In genomic region chr1:193160317-193161032, GRCm38 (mm10) we compare ENCODE assay signal across 8 mouse cellular contexts. TPM values are rescaled to one million over a fixed set of nuclear protein-coding genes. Genes with fewer than 3 reads are reported as not detected.
DNase-seq lines count a peak whose midpoint lies in the region; ATAC-seq and TF ChIP-seq lines count a peak whose summit lies in the region.

No protein-coding gene starts in this region.

- no peak for TF ChIP-seq POLR2A in liver, adult 2 months (IDR thresholded peaks at IDR 0.05; ENCODE audit: extremely low read depth, insufficient read depth, low read length)

- no peaks in the 10 kb centered on the region for H3K36me3 ChIP-seq in forebrain, embryonic 14.5 days (ENCODE audit: control insufficient read depth, insufficient read depth, low read length)
- H3K36me3 ChIP-seq in hindbrain, embryonic 12.5 days = no peaks in the 10 kb centered on the region
- peaks cover 23% of the 10 kb centered on the region for H3K36me3 ChIP-seq in liver, adult 2 months (ENCODE audit: control insufficient read depth, insufficient read depth, low read length)
- H3K36me3 ChIP-seq in midbrain, embryonic 16.5 days (ENCODE audit: control insufficient read depth, insufficient read depth, low read length) = no peaks in the 10 kb centered on the region

- no peaks in the 10 kb centered on the region for H3K9me3 ChIP-seq in forebrain, embryonic 14.5 days (replicated peaks; ENCODE audit: control insufficient read depth, low read length)
- no peaks in the 10 kb centered on the region for H3K9me3 ChIP-seq in hindbrain, embryonic 12.5 days (replicated peaks)
- no peaks in the 10 kb centered on the region for H3K9me3 ChIP-seq in midbrain, embryonic 16.5 days (replicated peaks; ENCODE audit: control insufficient read depth, low read length, poor library complexity, severe bottlenecking)

- peaks cover 21% of the 10 kb centered on the region; the same call in 1 of the 2 replicates for H3K79me2 ChIP-seq in liver, adult 2 months (ENCODE audit: control insufficient read depth, insufficient read depth, low read length)

- no peak for ATAC-seq in forebrain, embryonic 14.5 days
- ATAC-seq in hindbrain, embryonic 12.5 days (ENCODE audit: low FRiP score) = no peak
- no peak for ATAC-seq in midbrain, embryonic 16.5 days

- H3K27ac ChIP-seq in forebrain, embryonic 14.5 days (ENCODE audit: low read depth, low read length) = no peak overlapping the region
- H3K27ac ChIP-seq in hindbrain, embryonic 12.5 days = no peak overlapping the region
- H3K27ac ChIP-seq in liver, adult 2 months (replicated peaks; ENCODE audit: insufficient read depth, low read depth, low read length) = no peak overlapping the region
- no peak overlapping the region for H3K27ac ChIP-seq in midbrain, embryonic 16.5 days (ENCODE audit: low read length)

- peak overlapping the region; percentile 29 for H3K4me2 ChIP-seq in forebrain, embryonic 14.5 days (ENCODE audit: low read length)
- H3K4me2 ChIP-seq in hindbrain, embryonic 12.5 days (replicated peaks) = peak overlapping the region; percentile 32
- H3K4me2 ChIP-seq in midbrain, embryonic 16.5 days (ENCODE audit: low read length) = peak overlapping the region; percentile 36; the same call in 1 of the 2 replicates

- DNase-seq in A20 (ENCODE audit: low read depth, low spot score) (peak; percentile 77), ZHBTc4 (ENCODE audit: low read depth, low spot score) (peak; percentile 87)
- peak; percentile 23 for DNase-seq in forebrain, embryonic 14.5 days (ENCODE audit: low spot score)
- peak; percentile 50 for DNase-seq in liver, adult 2 months (ENCODE audit: extremely low read depth, low read depth, low spot score)
- DNase-seq in thymus, adult 18-20 months = peak; percentile 49 to 61
- no peak for DNase-seq in left cerebral cortex, adult 18-20 months (ENCODE audit: low spot score in 2 of 2)

- WGBS in forebrain, embryonic 14.5 days = 15% methylated on average over 18 of the region's 18 CpGs
- 16% methylated on average over 18 of the region's 18 CpGs for WGBS in hindbrain, embryonic 12.5 days
- 30% methylated on average over 18 of the region's 18 CpGs for WGBS in liver, adult 2 months
- WGBS in midbrain, embryonic 16.5 days = 17% methylated on average over 18 of the region's 18 CpGs

- no peaks in the 10 kb centered on the region for H3K27me3 ChIP-seq in forebrain, embryonic 14.5 days (replicated peaks; ENCODE audit: control insufficient read depth, insufficient read depth, low read length)
- peaks cover 11% of the 10 kb centered on the region for H3K27me3 ChIP-seq in hindbrain, embryonic 12.5 days
- no peaks in the 10 kb centered on the region for H3K27me3 ChIP-seq in liver, adult 2 months (ENCODE audit: control insufficient read depth, insufficient read depth, low read length)
- no peaks in the 10 kb centered on the region for H3K27me3 ChIP-seq in midbrain, embryonic 16.5 days (ENCODE audit: control insufficient read depth, insufficient read depth, low read depth, low read length)

- no peak overlapping the region for H3K4me3 ChIP-seq in forebrain, embryonic 14.5 days (ENCODE audit: low read depth, low read length)
- H3K4me3 ChIP-seq in hindbrain, embryonic 12.5 days = peak overlapping the region; percentile 5; the same call in 1 of the 2 replicates
- H3K4me3 ChIP-seq in liver, adult 2 months (ENCODE audit: insufficient read depth, low read depth, low read length) = peak overlapping the region; percentile 4; the same call in 1 of the 2 replicates
- no peak overlapping the region for H3K4me3 ChIP-seq in midbrain, embryonic 16.5 days (ENCODE audit: low read depth, low read length)

- H3K9ac ChIP-seq in forebrain, embryonic 14.5 days (ENCODE audit: low read length) = no peak overlapping the region
- H3K9ac ChIP-seq in hindbrain, embryonic 12.5 days = no peak overlapping the region
- no peak overlapping the region for H3K9ac ChIP-seq in liver, adult 2 months (ENCODE audit: low read depth, low read length)
- H3K9ac ChIP-seq in midbrain, embryonic 16.5 days (ENCODE audit: low read depth, low read length) = no peak overlapping the region

- H3K4me1 ChIP-seq in forebrain, embryonic 14.5 days (ENCODE audit: control insufficient read depth, insufficient read depth, low read length) = no peaks in the 10 kb centered on the region
- peaks cover 8% of the 10 kb centered on the region for H3K4me1 ChIP-seq in hindbrain, embryonic 12.5 days
- peaks cover 18% of the 10 kb centered on the region for H3K4me1 ChIP-seq in liver, adult 2 months (ENCODE audit: control insufficient read depth, insufficient read depth, low read length)
- H3K4me1 ChIP-seq in midbrain, embryonic 16.5 days (ENCODE audit: control insufficient read depth, insufficient read depth, low read length) = 0 out of 2 replicates have a peak, but pooled peaks cover 2% of the 10 kb centered on the region

- TF ChIP-seq CTCF in liver, adult 2 months (IDR thresholded peaks at IDR 0.05; ENCODE audit: low read depth, low read length) = no peak

RNA-seq across cellular contexts. Expression of gene A130010J15Rik, which starts 7.4 kb away (rescaled TPM):
- polyA plus RNA-seq in forebrain, embryonic 14.5 days (2014; fragmentation: Nextera tagmentation; extraction: Ambion mirVana) = 13.3 and 14.6 TPM in 2 replicates
- polyA plus RNA-seq in hindbrain, embryonic 12.5 days (2016; fragmentation: Nextera tagmentation; extraction: Ambion mirVana) = 15.7 TPM in 2 replicates
- total RNA-seq in liver, adult 2 months (2014; rRNA removed) = 8.1 and 8.7 TPM in 2 replicates
- 2.7 and 3.5 TPM in 2 replicates for polyA plus RNA-seq in liver, adult 2 months (2012; rRNA removed)
- 12.6 and 12.9 TPM in 2 replicates for polyA plus RNA-seq in midbrain, embryonic 16.5 days (2015; fragmentation: Nextera tagmentation; extraction: Ambion mirVana)
- 1 to 10 TPM; 3.1 to 4.3 TPM for total RNA-seq in left cerebral cortex, adult 18-20 months (2021)

RNA-seq across cellular contexts. Expression of gene Irf6, which starts 7.6 kb away (rescaled TPM):
- polyA plus RNA-seq in forebrain, embryonic 14.5 days (2014; fragmentation: Nextera tagmentation; extraction: Ambion mirVana) = 0.35 and 0.60 TPM in 2 replicates
- polyA plus RNA-seq in hindbrain, embryonic 12.5 days (2016; fragmentation: Nextera tagmentation; extraction: Ambion mirVana) = 3.0 and 3.5 TPM in 2 replicates
- total RNA-seq in liver, adult 2 months (2014; rRNA removed) = 33.4 and 38.0 TPM in 2 replicates
- polyA plus RNA-seq in liver, adult 2 months (2012; rRNA removed) = 42.5 and 56.0 TPM in 2 replicates
- 0.66 and 0.67 TPM in 2 replicates for polyA plus RNA-seq in midbrain, embryonic 16.5 days (2015; fragmentation: Nextera tagmentation; extraction: Ambion mirVana)
- total RNA-seq in left cerebral cortex, adult 18-20 months (2021) = 1 to 10 TPM; 1.6 to 1.7 TPM

RNA-seq across cellular contexts. Expression of gene Diexf, which starts 30.4 kb away (rescaled TPM):
- 9.6 and 10.6 TPM in 2 replicates for polyA plus RNA-seq in forebrain, embryonic 14.5 days (2014; fragmentation: Nextera tagmentation; extraction: Ambion mirVana)
- 8.5 and 9.1 TPM in 2 replicates for polyA plus RNA-seq in hindbrain, embryonic 12.5 days (2016; fragmentation: Nextera tagmentation; extraction: Ambion mirVana)
- 5.2 and 6.2 TPM in 2 replicates for total RNA-seq in liver, adult 2 months (2014; rRNA removed)
- 8.0 and 11.0 TPM in 2 replicates for polyA plus RNA-seq in liver, adult 2 months (2012; rRNA removed)
- 8.9 and 9.7 TPM in 2 replicates for polyA plus RNA-seq in midbrain, embryonic 16.5 days (2015; fragmentation: Nextera tagmentation; extraction: Ambion mirVana)
- total RNA-seq in left cerebral cortex, adult 18-20 months (2021) = 10 to 100 TPM; 22.0 to 22.5 TPM

RNA-seq across cellular contexts. Expression of gene Traf3ip3, which starts 41.0 kb away (rescaled TPM):
- 1.5 and 2.0 TPM in 2 replicates for polyA plus RNA-seq in forebrain, embryonic 14.5 days (2014; fragmentation: Nextera tagmentation; extraction: Ambion mirVana)
- polyA plus RNA-seq in hindbrain, embryonic 12.5 days (2016; fragmentation: Nextera tagmentation; extraction: Ambion mirVana) = 2.6 and 3.6 TPM in 2 replicates
- total RNA-seq in liver, adult 2 months (2014; rRNA removed) = 0.65 and 0.67 TPM in 2 replicates
- 0.21 and 0.88 TPM in 2 replicates for polyA plus RNA-seq in liver, adult 2 months (2012; rRNA removed)
- 0.77 and 1.1 TPM in 2 replicates for polyA plus RNA-seq in midbrain, embryonic 16.5 days (2015; fragmentation: Nextera tagmentation; extraction: Ambion mirVana)
- total RNA-seq in left cerebral cortex, adult 18-20 months (2021) = 1 to 10 TPM; 1.7 to 1.9 TPM

RNA-seq across cellular contexts. Expression of gene Lamb3, which starts 47.0 kb away (rescaled TPM):
- polyA plus RNA-seq in forebrain, embryonic 14.5 days (2014; fragmentation: Nextera tagmentation; extraction: Ambion mirVana) = 0.80 and 0.85 TPM in 2 replicates
- 0.36 and 0.52 TPM in 2 replicates for polyA plus RNA-seq in hindbrain, embryonic 12.5 days (2016; fragmentation: Nextera tagmentation; extraction: Ambion mirVana)
- 1.7 and 2.0 TPM in 2 replicates for total RNA-seq in liver, adult 2 months (2014; rRNA removed)
- polyA plus RNA-seq in liver, adult 2 months (2012; rRNA removed) = 1.6 and 2.4 TPM in 2 replicates
- polyA plus RNA-seq in midbrain, embryonic 16.5 days (2015; fragmentation: Nextera tagmentation; extraction: Ambion mirVana) = 0.67 and 0.75 TPM in 2 replicates
- 1 to 10 TPM in 1 of 2 experiments, under 1 TPM in 1; 0.98 to 2.2 TPM for total RNA-seq in left cerebral cortex, adult 18-20 months (2021)

Comparison
In these comparisons a context has a peak if more than half of its experiments do, and no peak if none do; other contexts are left out.
1. DNase-seq: peak in A20 (single experiment), ZHBTc4 (single experiment), forebrain, embryonic 14.5 days (single experiment), liver, adult 2 months (single experiment) and thymus, adult 18-20 months (2 of 2); none in left cerebral cortex, adult 18-20 months (0 of 2).
2. H3K4me3 ChIP-seq: peak in hindbrain, embryonic 12.5 days (single experiment) and liver, adult 2 months (single experiment); none in forebrain, embryonic 14.5 days (single experiment) and midbrain, embryonic 16.5 days (single experiment).
3. Peak in every context shown above with its lines, with median percentiles within 50 percentile points of each other: H3K4me2 ChIP-seq.